Mouse (Mus musculus) testis, adult 2 months (tissue): ENCODE measurements at regions not wholly inside any gene's neighbourhood (a gene's known extent, or its start where the extent isn't known, plus 50 kb on each side); places are given as distances from the start of the nearest gene placed in this dataset.

Source experiments
- H3K27ac ChIP-seq: fragments of 200-500 bp; 2 replicates; pipeline ENCODE4 v1.5.1; 2012; ENCODE audit warnings: low read depth, low read length; ENCODE audit not compliant: control insufficient read depth, insufficient read depth
- H3K27me3 ChIP-seq: fragments of 200-500 bp; 2 replicates; pipeline ENCODE4 v1.6.1; 2012; ENCODE audit warnings: mild to moderate bottlenecking, low read length, moderate library complexity; ENCODE audit not compliant: control insufficient read depth, insufficient read depth
- H3K36me3 ChIP-seq: fragments of 200-500 bp; 2 replicates; pipeline ENCODE4 v1.6.1; 2012; ENCODE audit warnings: mild to moderate bottlenecking, low read length; ENCODE audit not compliant: control insufficient read depth, insufficient read depth
- H3K4me1 ChIP-seq: fragments of 200-500 bp; 2 replicates; pipeline ENCODE4 v1.6.1; 2012; ENCODE audit warnings: low read length; ENCODE audit not compliant: control insufficient read depth, insufficient read depth
- H3K4me3 ChIP-seq: fragments of 200-500 bp; 2 replicates; pipeline ENCODE4 v1.5.1; 2012; ENCODE audit warnings: low read depth, mild to moderate bottlenecking, low read length, moderate library complexity, mixed read lengths; ENCODE audit not compliant: control insufficient read depth
- CTCF ChIP-seq: fragments of 200-500 bp; IDR thresholded peaks from 2 replicates; pipeline ENCODE4 v1.5.1; 2012; ENCODE audit warnings: low read depth, mild to moderate bottlenecking, inconsistent platforms, low read length, moderate library complexity; ENCODE audit not compliant: control insufficient read depth, insufficient read depth, insufficient replicate concordance
- POLR2A ChIP-seq: fragments of 200-500 bp; IDR thresholded peaks from 2 replicates; pipeline ENCODE4 v1.6.1; 2012; ENCODE audit warnings: low read depth, mild to moderate bottlenecking, inconsistent platforms, low read length, moderate library complexity; ENCODE audit not compliant: control insufficient read depth

- Histone ChIP-seq H3K36me3 (no peaks in the 10 kb centered on the region), H3K27ac (no peak overlapping the region), H3K4me3 (no peak overlapping the region), H3K4me1 (no peaks in the 10 kb centered on the region), H3K27me3 (no peaks in the 10 kb centered on the region)
- TF ChIP-seq POLR2A (no peak), CTCF (no peak)
Observed at GRCm38 (mm10) chr9:101807249-101807648, 54.4 kb upstream of the 9630041A04Rik start.

- H3K4me1 ChIP-seq, result no peaks in the 10 kb centered on the region; the same call in 1 of the 2 replicates
- TF ChIP-seq CTCF (no peak), POLR2A (no peak)
- no peaks in the 10 kb centered on the region for H3K27me3 ChIP-seq
- no peaks in the 10 kb centered on the region for H3K36me3 ChIP-seq
- no peak overlapping the region for H3K4me3 ChIP-seq
- H3K27ac ChIP-seq, result no peak overlapping the region
Observed at GRCm38 (mm10) chr9:101796718-101797117, 64.9 kb upstream of the 9630041A04Rik start.

GRCm38 (mm10) chr9:101796063-101796462 is 65.6 kb upstream of the 9630041A04Rik start:
- Histone ChIP-seq H3K4me3 (no peak overlapping the region), H3K27me3 (no peaks in the 10 kb centered on the region), H3K27ac (no peak overlapping the region), H3K4me1 (no peaks in the 10 kb centered on the region; the same call in 1 of the 2 replicates), H3K36me3 (no peaks in the 10 kb centered on the region)
- TF ChIP-seq CTCF (no peak), POLR2A (no peak)

- Histone ChIP-seq H3K4me1 (no peaks in the 10 kb centered on the region; the same call in 1 of the 2 replicates), H3K36me3 (no peaks in the 10 kb centered on the region), H3K27me3 (no peaks in the 10 kb centered on the region), H3K27ac (no peak overlapping the region), H3K4me3 (no peak overlapping the region)
- TF ChIP-seq POLR2A (no peak), CTCF (no peak)
Observed at GRCm38 (mm10) chr9:101795436-101795835, 66.2 kb upstream of the 9630041A04Rik start.

- Histone ChIP-seq H3K4me1 (no peaks in the 10 kb centered on the region; the same call in 1 of the 2 replicates), H3K4me3 (no peak overlapping the region), H3K27me3 (no peaks in the 10 kb centered on the region), H3K27ac (no peak overlapping the region), H3K36me3 (no peaks in the 10 kb centered on the region)
- TF ChIP-seq CTCF (no peak), POLR2A (no peak)
Observed at GRCm38 (mm10) chr9:101790936-101791335, 70.7 kb upstream of the 9630041A04Rik start.

GRCm38 (mm10) chr9:101740949-101741605 is 120.6 kb upstream of the 9630041A04Rik start:
- Histone ChIP-seq H3K27me3 (no peaks in the 10 kb centered on the region), H3K27ac (no peak overlapping the region), H3K4me1 (no peaks in the 10 kb centered on the region), H3K4me3 (no peak overlapping the region), H3K36me3 (no peaks in the 10 kb centered on the region)
- TF ChIP-seq POLR2A (no peak), CTCF (no peak)

GRCm38 (mm10) chr9:101739322-101739721 is 122.3 kb upstream of the 9630041A04Rik start:
- TF ChIP-seq POLR2A (no peak), CTCF (no peak)
- Histone ChIP-seq H3K4me1 (no peaks in the 10 kb centered on the region), H3K27ac (no peak overlapping the region), H3K27me3 (no peaks in the 10 kb centered on the region), H3K4me3 (no peak overlapping the region), H3K36me3 (no peaks in the 10 kb centered on the region)
